Mouse (Mus musculus) gastrocnemius, postnatal 10 days (tissue): ENCODE results near the gene Parvb. TPM values are rescaled to one million over a fixed set of nuclear protein-coding genes. Genes with fewer than 3 reads are reported as not detected.

ENCODE experiments used
- DNase-seq: peaks from one replicate; pipeline ENCODE4 v3.0.0; 2021; ENCODE audit warnings: mixed read lengths
- total RNA-seq, 2 experiments: library from RNA; stranded (reverse); gene quantifications; 2 replicates each; pipeline ENCODE4 v1.2.3; 2021

Gene Parvb
- total RNA-seq, 2 experiments from 2014 or later: 80.9 to 83.6 TPM

DNA sequence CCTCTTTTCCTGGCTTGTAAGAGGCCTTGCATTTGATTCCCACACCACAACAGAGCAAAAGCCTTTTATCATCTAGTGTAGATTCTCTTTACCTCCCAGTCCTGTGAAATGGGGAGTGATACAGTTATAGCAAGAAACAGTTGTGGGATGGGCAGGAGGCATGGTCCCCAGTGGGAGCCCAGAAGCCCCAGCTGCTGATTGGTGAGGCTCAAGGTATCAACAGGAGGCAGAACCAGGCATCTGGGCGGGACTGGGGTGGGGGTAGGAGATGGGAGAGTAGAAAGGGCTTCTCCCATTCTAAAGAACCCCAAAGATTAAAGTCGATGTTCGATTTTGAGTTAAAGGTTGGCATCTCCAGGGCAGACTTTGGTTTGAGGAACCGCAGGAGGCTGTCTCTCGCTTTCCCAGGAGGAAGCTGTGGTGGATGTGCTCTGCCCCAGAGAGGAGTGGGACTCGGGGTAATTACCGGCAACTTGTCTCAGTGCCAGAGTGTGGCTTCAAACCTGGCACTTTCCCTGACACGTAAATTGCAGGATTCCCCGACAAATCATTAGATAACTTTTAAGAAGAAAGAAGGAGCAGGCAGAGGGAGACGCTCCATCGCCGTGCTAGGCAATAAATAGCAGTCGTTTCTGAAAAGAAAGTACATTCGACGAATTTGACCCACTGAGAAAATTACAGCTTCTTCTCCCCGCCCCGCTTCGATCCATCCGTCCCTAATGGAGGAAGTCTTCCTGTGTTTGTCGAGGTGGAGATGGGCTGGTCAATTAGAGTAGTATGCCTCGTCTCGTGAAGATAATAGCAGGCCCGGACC lies 13.7 kb upstream of the Parvb start:
- DNase-seq: no peak

DNA sequence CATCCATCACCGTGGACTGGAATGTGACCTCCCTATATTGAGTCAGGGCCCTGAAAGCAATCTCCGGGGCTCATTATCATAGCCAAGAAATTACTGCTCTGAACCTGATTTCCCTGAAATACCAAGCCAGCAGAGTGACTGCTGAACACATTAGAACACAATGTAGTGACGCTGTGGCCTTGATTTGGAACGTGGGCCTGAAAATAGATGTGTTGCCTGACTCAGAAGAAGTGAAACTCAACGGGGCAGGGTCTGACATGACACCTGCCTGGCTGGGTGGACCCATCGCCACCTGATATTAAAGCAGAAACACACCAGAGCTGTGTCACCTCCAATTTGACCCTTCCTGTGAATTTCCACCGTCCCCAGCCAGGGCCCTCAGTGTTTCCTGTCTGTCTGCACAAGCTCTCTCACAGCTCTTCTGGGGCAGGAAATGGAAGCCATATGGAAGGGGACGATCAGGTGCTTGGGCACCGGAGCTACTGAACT lies 13.0 kb upstream of the Parvb start:
- no peak for DNase-seq

DNA sequence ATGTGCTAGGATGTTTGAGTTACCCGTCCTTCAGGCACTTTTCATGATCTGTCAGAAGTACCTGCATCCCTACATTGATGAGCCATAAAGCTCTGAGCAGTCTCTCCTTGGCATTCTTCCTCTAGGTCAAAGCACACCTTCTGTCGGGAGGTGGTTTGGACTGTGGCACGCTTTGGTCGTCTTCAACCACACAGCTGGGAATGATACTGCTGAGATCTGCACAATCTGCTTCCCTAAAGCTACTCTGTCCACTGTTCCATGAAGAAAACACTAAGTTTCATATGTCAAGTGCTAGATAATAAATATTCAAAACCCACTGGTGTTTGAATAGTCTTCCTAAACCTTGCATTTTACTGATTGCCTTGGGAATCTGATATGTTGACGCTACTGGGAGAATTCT lies 10.3 kb upstream of the Parvb start:
- no peak for DNase-seq

DNA sequence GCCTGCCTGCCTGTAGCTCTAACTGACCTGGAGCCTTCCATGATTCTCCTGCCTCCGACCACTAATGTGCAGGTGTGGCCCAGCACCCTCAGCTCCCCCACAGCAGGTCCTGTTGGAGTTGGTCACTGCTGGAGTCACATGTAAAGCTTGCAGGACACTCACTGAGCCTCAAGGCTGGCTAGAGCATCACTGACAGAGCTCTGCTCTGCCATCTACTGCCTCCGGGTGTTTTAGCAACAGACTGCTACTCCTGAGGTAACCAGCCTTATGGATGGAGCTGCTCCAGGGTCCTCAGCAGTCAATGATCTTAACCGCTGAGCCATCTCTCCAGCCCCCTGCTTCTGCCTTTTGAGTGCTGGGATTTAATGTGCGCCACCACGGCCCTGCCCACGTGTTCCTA lies 8.4 kb upstream of the Parvb start:
- no peak for DNase-seq

DNA sequence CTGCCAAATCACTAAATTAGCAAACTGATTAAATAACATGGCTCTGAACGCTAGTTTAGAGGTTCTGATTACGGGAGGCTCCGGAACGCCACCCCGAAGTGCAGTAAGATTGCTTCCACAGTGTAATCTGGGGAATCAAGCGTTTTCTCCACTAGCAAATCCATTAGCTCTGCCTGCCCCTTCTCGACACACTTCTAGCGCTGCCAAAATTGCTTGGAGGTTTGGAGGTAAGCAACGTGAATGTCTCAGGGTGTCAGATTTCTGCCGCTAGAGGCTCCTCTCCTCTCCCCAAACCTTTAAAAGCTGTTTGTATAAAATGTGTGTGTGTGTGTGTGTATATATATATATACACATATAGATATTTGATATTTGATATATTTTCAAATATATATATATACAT lies 7.1 kb upstream of the Parvb start:
- no peak for DNase-seq

DNA sequence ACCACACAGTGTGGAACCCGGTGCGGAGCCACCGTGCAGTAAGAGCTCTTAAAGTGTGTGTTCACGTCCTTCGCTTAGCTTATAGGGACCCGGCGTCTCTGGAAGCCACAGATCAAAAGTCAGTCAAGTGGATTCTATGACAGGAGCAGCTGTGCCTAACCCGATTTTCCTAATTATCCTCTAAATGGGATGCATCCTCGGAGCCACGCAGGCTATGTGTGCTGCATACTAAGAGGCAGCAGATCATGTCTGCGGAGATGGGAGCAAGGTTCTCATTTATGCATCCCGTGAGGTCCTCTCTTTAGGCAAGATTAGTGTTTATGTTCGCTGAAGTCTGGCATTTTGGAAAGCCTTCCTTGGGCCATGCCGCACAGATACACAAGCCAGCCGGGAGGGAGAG lies 4.9 kb upstream of the Parvb start:
- no peak for DNase-seq

DNA sequence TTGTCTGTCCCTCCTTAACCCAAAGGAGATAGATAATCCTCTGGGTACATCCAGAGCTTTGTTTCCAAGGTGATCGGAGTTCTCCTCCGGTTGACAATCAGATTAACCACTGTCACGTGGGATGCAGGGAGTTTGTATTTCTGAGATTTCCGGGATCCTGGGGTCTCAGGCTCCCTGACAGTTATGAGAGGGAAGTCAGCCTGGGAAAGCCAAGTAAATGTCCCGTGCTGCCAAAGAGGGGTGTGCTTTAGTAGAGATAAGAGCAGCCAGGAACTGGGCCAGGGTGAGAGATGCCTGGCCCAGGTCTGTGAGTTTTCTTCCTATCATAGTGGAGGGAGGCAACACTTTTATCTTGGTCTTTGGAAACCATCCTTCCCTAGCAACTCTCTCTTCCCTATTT lies 1.2 kb upstream of the Parvb start:
- no peak for DNase-seq

DNA sequence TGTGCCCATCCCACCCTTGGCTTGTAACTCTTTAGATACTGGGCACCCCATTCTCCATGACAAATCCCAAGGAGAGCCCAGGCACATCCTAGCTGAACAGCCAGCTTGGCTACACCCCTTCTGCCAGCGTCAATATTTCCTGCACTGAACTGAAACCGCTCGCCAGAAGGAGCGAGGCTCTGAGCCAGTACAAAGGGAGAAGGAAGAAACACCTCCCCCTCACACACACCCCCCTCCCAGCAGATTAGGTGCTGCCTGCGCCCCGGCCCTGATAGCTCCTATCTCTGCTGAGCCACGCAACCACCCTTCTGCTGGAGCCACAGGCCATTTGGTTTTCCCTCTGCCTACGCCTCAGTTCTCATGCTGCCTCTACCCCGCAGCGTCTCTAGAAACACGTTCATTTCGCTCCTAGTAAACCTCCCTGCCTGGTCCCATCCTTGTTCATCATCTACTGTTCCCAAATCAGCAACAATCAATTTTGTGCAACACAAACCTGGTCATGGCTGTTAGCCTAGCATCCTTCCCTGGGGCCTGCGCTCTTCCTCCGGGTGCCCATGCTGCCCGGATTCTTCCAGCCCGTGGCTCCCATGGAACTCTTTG lies 630 bp upstream of the Parvb start:
- no peak for DNase-seq

DNA sequence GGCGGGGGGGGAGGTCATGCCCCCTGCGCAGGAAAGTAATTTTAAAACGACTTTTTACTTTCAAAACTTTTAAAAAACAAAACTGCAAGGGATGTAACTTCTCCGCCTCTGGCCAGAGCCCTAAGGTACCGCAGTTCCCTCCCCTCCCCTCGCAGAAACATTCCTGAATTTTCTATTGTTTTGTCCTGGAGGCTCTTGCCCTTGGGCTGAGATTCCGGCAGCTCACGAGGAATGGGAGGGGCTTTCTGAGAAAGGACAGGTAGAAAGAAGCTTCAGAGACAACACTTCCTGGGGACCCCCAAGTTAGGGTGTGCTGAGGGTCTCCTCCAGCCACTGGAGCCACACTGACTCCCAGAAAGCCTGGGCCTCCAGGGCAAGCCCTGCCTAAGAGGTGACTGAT lies 766 bp downstream of the Parvb start:
- DNase-seq: no peak

DNA sequence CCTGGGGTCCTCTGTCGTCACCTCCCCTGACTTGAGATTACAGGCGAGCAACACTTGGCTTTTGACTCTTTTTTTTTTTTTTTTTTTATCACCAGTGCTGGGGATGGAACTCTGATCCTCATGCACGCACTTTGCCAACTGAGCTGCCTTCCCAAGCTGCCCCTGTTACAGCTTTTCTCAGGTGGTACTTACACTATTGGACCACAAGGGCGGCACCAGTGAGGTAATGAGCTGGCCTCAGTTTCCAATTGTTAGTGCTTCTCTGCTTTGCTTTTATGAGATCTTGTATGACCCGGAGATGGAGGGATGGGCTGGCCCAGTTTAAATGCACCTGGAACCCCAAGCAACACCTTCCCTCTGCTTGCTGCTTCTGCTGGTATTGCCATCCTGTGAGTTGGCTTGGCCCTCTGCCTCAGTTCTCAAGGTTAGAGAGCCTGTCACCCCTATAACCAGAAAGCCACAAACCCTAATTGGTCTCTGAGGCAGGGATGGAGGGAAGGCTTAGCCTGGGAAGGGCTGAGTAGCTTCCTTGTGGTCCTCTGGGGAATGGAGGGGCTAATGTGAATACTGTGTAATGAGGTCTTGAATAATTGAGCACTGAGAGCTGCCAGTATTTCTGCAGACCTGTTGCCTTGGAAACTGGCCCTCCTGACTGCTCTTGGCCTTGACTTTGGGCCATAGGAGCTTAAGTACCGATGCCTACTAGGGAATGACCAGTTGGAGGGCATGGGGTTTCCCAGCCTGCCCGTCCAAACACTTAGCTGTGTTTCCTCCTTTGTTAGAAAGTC lies 3.1 kb downstream of the Parvb start:
- no peak for DNase-seq

DNA sequence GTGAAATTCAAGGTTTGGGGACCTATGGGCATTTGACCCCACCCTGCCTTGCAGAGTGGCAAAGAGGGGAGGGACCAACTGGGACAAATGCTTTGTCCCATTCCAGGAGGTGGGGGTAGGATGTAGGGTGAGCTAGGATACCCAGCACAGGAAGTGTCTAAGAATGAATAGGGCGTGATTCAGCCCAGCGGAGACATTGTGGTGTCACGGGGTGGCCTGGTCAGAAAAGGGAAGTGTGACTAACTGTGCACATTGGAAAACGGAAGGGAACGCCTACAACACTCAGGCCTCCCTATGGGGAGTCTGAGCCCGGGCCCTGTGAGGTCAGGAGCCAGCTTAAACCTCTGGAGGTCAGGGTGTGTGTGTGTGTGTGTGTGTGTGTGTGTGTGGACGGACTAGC lies 3.8 kb downstream of the Parvb start:
- no peak for DNase-seq

DNA sequence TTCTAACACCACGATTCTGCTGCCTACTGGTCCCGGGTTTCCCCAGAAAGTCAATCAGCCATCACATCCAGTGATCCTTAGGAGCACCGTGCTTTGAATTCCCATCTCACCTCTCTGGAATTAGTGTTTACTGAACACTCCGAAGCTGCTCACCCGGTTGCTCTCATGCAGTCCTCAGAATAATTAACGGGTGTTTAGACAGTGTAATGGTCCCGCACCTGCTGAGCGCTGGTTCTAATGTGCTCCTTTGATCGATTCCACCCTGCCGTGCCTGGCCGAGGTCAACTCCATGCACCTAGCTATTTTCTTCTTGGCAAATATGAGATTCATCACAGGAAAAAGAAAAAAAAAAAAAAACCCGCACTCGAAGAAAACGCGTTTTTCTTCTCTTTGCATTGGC lies 6.7 kb downstream of the Parvb start:
- DNase-seq: no peak

DNA sequence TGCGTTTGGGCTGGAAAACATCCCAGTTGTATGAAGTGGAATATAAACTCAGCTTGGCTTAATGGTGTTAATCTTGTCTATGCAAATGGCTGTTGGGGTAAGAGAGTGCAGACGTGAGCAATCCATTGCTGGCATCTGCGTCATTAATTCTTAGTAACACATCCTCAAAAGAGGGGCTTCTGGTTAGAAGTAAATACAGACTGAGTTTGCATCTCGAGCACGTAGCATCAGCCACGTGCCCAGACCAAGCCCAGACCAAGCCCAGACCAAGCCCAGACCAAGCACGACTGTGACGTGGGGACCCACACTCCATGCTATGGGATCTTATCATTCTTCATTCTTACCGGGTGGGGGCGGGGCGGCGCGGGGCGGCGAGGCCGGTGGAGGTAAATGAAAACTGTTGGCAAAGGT lies 7.2 kb downstream of the Parvb start:
- no peak for DNase-seq

DNA sequence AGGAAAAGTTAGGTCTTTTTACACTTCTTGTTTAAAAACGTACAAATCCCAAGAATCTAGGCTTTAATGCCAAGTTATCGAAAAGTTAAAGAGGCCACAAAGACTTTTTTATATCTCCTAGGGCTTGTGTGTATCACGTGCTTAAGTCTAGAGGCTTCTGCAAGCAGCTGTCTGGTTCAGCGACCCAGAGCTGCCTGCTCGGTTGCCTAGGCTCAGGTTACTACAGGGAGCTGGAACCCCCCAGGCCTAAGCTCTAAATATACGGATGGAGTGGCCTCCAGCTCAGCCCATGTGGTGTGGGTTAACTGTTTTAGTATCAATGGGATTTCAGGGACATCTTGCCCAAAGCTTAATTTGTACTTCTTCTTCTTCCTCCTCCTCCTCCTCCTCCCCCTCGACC lies 9.7 kb downstream of the Parvb start:
- DNase-seq: no peak

DNA sequence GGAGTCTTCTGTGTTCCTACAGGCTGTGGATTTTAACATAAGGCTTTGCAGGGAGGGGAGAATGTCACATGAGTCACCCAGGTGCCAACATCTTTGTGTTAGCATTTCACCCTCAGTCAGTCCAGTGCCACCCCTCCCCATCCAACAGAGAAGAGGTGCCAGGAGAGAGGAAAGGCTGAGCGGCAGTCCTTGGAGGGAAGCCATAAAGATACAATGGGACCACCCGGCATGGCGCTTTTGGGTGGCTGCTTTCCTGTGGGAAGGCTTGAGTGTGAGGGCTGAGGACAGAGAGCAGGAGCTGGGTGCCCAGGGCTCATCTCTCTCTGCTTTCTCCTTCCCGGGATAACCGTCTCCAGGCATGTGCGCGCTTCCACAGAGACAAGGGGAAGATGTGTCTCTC lies 13.3 kb downstream of the Parvb start:
- no peak for DNase-seq

DNA sequence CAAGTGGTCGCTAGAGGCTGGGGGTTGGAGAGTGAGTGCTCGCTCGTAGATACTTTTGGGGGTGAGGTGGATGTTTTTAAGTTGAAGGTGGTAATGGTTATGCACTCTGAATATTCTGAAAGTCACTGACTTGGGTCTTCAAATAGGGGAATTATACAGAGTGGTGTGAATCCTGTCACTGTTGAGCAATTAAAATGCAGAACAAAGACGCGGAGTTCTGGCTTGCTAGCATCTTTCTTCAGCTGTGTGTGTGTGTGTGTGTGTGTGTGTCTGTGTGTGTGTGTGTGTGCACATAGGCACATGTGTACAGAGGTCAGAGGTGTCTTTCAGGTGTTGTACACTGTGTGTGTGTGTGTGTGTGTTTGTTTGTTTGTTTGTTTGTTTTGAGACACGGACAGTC lies 14.4 kb downstream of the Parvb start:
- DNase-seq: no peak

DNA sequence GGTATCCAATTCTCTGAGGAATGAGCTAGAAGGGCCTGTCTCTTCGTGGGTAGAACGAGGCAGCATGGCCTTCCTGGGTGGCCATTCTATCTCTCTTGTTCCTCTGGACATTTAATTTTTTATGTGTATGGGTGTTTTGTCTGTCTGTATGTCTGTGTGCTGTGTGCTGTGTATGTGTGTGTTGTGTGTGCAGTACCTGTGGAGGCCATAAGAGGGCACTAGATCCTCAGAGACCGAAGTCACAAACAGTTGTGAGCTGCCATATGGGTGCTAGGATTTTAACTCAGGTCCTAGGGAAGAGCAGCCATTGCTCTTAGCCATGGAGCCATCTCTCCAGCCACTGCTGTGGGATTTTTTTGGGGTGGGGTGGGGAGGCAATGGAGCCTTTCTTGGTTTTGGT lies 15.5 kb downstream of the Parvb start:
- no peak for DNase-seq

DNA sequence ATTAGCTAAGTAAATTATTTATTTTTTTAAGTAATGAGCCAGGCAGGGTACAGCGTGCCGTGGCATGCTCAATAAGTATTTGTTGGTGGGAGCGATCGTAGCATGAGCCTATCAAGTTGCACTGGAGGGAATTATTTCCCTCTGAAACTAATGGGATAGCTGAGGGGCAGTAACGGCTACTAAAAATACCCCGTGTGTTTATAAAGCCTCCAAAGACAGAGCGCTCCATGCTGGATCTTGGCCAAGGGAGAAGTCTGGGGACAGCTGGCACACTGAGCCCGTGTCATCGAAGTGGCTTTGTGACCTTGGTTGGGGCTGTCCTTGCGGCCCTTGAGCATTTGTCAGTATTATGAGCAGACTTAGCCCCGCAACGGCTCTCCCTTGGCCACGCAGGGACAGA lies 19.4 kb downstream of the Parvb start:
- DNase-seq: peak; percentile 62

DNA sequence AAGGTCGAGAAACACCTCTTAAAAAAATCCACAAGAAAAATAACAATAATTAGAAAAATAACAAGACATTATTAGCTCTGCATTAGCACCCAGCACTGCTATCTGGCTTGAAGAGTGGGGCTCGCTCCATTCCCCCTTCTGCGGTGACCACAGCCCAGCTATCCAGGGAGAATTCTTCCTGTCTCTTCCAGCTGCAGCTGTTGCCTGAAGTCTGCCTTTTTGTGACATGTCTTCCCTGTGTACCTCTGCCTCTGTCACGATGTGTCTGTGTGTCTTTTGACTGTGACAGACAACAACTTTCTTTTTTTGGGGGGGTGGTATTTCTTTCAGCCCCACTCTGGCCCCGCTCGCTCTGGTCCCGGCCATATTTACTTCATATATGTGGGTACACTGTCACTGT lies 20.8 kb downstream of the Parvb start:
- no peak for DNase-seq

DNA sequence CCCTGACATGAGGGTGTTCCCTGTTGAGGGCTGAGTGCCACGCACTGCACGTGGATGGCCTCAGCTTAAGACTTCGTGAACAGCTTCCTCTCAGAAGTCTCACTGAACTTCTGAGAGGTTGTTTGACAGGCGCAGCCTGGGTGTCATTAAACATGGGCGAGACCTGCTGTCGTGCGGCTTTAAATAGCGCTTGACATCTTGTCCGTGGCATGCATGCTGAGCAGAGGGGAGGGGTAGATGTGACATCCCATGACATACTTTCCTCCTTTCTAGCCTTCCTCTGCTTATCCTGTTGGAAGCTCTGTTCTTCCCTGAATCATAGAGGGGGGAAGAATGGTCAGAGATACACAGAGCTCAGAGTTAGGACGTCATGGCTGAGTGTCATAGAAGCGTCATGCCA lies 21.9 kb downstream of the Parvb start:
- no peak for DNase-seq

DNA sequence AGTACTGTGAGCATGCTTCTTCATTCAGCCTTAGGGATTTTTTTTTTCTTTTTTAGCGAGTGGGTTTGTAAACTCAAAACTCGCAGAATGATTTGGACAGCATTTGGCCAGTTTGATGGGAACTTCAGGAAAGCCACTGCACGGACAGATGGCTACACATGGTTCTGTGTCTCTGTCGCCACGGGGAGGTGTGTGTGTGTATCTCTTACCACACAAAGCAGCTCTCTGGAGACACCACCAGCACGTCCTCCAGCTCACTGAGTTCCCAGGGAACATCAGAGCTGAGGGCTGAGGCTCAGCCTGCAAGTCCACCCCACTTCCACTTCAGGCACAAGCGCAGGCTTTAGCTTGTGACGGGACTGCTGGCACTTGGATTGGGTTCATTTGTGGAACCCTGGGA lies 22.5 kb downstream of the Parvb start:
- no peak for DNase-seq

DNA sequence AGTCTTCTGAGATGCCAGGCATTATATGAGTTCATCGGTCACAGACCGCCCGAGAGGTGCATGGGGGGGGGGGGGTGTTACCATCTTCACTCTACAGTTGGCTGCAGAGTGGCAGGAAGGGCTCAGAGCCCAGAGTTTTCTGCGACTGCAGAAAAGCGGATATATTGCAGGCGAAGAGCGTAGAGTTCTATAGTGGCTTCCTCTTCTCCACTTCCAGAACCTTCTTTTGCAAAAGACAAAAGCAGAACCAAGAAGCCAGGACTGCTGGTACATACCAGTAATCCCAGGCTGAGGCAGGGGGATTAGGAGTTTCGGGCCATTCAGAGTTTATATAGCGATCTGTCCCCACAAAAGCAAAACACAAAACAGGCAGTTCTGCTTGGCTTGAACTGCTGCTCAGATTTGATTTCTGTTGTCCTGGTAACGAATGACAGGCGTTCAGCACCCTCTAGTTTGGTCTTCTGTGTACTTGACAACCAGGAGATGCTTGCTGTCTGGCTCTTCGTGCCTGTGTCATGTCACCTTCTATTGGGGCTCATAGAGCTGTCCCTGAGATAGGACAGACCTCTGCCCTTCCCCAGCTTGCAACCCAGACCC lies 24.5 kb downstream of the Parvb start:
- no peak for DNase-seq

DNA sequence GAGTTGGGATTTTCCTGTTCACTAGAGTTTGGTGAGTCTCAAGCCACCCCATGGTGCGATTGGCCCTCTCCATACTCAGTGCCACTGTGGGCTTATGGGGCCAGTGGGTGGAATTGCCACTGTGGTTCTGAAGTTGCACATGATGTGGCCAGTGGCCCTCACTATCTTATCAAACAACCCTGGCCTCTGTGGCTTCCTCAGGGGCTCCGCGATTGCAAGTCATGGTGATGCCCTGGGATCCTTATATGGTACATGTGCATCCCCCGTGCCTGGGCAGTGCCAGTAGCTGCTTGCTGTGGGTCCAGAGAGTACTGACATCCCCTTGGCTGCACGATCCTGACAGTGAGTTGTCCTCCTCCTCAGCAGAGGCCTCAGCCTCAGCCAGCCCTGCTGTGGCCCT lies 25.0 kb downstream of the Parvb start:
- DNase-seq: no peak
